Mouse (Mus musculus) kidney, adult 18-20 months (tissue): ENCODE data around the gene Slc2a3.
"Not testable (repeated sequence)": the region's sequence is repeated elsewhere in the genome, so short reads cannot be mapped to it uniquely, and the experiment has no call there.

Experiments used
- DNase-seq: peaks from one replicate; pipeline ENCODE4 v3.0.0; 2021

Slc2a3 gene

GRCm38 (mm10) chr6:122703706-122704105 lies 97.7 kb downstream of the Slc2a3 start:
- no peak for DNase-seq

- no peak for DNase-seq
These were observed 98.2 kb downstream of the Slc2a3 start for GRCm38 (mm10) chr6:122703251-122703650.

- peak; percentile 70 for DNase-seq
These were observed 98.8 kb downstream of the Slc2a3 start for GRCm38 (mm10) chr6:122702480-122703124.

GRCm38 (mm10) chr6:122701816-122702215 lies 99.6 kb downstream of the Slc2a3 start:
- no peak for DNase-seq

GRCm38 (mm10) chr6:122699628-122700027 lies 101.8 kb downstream of the Slc2a3 start:
- not testable (repeated sequence) for DNase-seq

- no peak for DNase-seq
These were observed 106.0 kb downstream of the Slc2a3 start for GRCm38 (mm10) chr6:122695398-122695797.

- DNase-seq, result no peak
These were observed 111.4 kb downstream of the Slc2a3 start for GRCm38 (mm10) chr6:122690082-122690481.

GRCm38 (mm10) chr6:122689411-122690055 lies 111.9 kb downstream of the Slc2a3 start:
- DNase-seq, result no peak

GRCm38 (mm10) chr6:122686709-122687108 lies 114.7 kb downstream of the Slc2a3 start:
- DNase-seq, result no peak

- no peak for DNase-seq
These were observed 118.8 kb downstream of the Slc2a3 start for GRCm38 (mm10) chr6:122682646-122683045.
